Mouse (Mus musculus) gastrocnemius, postnatal 25 days (tissue): ENCODE data around the gene Olfr545. TPM values are rescaled to one million over a fixed set of nuclear protein-coding genes. Genes with fewer than 3 reads are reported as not detected.

Experiments
- DNase-seq: peaks from one replicate; pipeline ENCODE4 v3.0.0; 2022
- total RNA-seq, 2 experiments: library from RNA; stranded (reverse); gene quantifications; 1 replicate in 1 of 2; 2 replicates in 1 of 2; pipeline ENCODE4 v1.2.3; 2021

Olfr545 gene
- total RNA-seq, 2 experiments from 2014 or later = not detected

DNA sequence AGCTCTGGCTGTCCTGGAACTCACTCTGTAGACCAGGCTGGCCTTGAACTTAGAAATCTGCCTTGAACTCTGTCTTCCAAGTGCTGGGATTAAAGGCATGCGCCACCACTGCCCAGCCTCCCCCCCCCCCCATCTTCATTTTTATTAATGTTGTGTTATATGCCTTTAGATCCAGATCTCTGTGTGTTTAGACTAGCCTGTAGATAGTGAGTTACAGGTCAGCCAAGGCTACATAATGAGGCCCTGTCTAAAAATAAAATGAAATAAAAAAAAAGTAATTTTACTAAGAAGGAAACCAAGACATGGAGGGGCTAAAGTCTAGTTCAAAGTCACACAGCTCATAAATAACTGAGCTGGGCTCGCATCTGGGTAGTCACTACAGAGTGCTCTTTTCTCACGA is 20.4 kb downstream of the Olfr545 start:
- no peak for DNase-seq

DNA sequence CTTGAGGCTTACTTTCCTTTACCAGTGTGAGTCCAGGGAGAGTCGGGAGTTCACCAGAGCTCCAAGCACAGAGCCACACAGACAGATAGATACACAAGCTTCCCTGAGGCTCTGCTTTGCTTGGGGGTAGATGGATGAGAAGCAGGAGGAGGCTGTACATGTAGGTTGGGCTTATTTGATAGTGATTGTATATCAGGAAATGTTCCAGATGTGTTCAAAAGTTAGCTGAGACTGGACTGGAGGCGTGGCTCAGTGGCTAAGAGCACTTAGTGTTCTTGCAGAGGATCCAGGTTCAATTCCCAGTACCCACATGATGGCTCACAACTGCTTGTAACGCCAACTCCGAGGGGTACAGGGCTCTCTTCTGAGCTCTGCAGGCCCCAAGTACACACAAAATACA is 20.9 kb downstream of the Olfr545 start:
- DNase-seq = no peak

- DNase-seq = no peak
Measured at GRCm38 (mm10) chr7:102477377-102477776, 22.0 kb downstream of the Olfr545 start.

- no peak for DNase-seq
Measured at GRCm38 (mm10) chr7:102476601-102477000, 22.8 kb downstream of the Olfr545 start.

DNA sequence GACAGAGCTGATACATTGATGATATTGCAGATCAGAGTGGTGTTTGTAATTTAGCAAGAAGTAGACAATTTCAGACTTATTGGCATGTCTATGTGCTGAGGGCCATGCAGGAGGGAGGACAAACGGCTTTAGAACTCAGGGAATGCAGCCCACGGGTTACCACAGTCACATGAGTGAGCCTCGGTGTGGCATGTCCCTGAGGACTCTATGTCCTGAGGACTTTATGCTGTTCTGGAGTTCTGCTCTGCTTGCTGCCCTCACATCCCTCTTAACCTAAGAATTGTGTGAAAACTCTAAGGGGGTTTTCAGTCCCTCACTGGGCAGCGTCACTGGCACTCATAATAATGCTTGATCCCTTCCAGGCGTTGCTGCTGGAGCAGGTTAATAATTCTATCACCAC is 26.7 kb downstream of the Olfr545 start:
- no peak for DNase-seq

DNA sequence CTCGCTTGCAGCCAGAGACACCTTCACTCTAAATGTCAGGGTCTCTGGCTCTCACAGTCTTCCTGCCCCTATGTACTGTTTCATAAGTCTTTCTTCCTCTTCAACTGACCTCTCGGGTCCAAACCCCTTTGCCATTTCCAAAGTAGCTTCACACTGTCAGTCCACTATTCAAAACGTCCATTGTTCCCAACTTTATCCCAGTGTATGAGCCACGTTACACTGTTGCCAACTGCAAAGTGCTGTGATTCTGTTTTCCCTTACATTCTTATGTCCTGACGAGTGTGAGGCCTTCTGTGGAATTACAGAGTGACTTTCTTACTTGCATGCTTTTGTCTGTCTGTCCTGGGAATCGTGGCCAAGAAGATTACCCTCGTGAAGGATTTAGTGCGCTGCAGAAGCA is 31.8 kb downstream of the Olfr545 start:
- DNase-seq = no peak

DNA sequence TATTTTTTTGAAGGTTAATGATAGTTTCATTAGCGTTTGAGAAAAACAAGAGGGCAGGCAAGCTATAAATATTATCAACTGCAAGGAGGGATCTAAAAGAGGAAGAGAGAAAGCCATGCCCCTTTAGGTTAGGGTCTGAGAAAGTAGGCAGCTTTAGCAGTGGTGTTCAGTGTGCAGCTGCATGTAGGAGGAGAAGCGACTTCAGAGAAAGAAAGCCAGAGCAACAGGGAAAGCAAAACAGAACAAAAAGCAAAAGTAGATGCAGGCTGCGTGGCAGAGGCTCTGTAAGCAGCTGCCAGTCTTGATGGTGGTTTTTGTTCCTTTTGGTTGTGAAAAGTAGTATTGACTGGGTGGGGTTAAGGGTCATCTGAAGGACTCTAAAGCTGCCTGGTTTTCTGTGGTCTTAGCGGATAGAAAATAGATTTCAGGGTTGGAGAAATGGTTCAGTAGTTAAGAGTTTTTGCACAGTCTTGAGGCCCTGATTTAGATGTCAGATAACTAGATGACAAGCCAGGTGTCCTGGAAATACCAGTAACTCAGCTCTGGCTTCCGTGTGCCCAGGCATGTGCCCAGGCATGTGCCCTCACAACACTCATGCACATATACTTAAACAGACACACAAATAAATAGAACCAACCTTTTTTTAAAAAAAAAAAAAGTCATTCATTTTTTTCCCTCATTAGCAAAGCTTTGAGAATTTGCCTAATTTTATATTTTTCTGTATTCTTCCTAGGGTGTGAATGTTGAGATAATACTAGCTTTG is 40.6 kb downstream of the Olfr545 start:
- no peak for DNase-seq

- DNase-seq = no peak
Measured at GRCm38 (mm10) chr7:102446438-102446837, 52.9 kb downstream of the Olfr545 start.

GRCm38 (mm10) chr7:102444301-102444700 is 55.1 kb downstream of the Olfr545 start:
- no peak for DNase-seq

GRCm38 (mm10) chr7:102442432-102442831 is 56.9 kb downstream of the Olfr545 start:
- no peak for DNase-seq

- DNase-seq = peak; percentile 93
Measured at GRCm38 (mm10) chr7:102441657-102442391, 57.5 kb downstream of the Olfr545 start, which contains the start of gene Rrm1. Gene Rrm1 (plus strand): TSS chr7:102441695.

Other genes starting within 250 kb of the Olfr545 start
- 10 to 100 TPM; 14.6 to 15.5 TPM for gene Rhog, start 243.5 kb downstream of the Olfr545 start, total RNA-seq
- 100 to 1,000 TPM; 169 to 171 TPM for gene Stim1, start 231.8 kb downstream of the Olfr545 start, total RNA-seq
- gene Rrm1, start 57.9 kb downstream of the Olfr545 start, total RNA-seq = 10 to 100 TPM; 12.1 to 12.6 TPM
- not detected for gene Olfr543, start 17.9 kb downstream of the Olfr545 start, total RNA-seq
- not detected for gene Olfr544, start 11.3 kb downstream of the Olfr545 start, total RNA-seq
- gene Olfr547, start 35.2 kb upstream of the Olfr545 start, total RNA-seq = not detected
- gene Olfr548-ps1, start 41.3 kb upstream of the Olfr545 start, total RNA-seq = not detected
- not detected for gene Olfr549, start 50.3 kb upstream of the Olfr545 start, total RNA-seq
- gene Trim21, start 65.9 kb upstream of the Olfr545 start, total RNA-seq = 1 to 10 TPM; 2.8 to 3.8 TPM
- under 1 TPM in 1 of 2 experiments, not detected in 1; 0.16 TPM for gene Olfr550, start 71.9 kb upstream of the Olfr545 start, total RNA-seq
- gene Olfr551, start 92.3 kb upstream of the Olfr545 start, total RNA-seq = not detected
- under 1 TPM; 0.10 to 0.11 TPM for gene Olfr552, start 98.2 kb upstream of the Olfr545 start, total RNA-seq
- gene Olfr553, start 118.6 kb upstream of the Olfr545 start, total RNA-seq = not detected
- not detected for gene Olfr554, start 138.9 kb upstream of the Olfr545 start, total RNA-seq
- gene Olfr555, start 159.2 kb upstream of the Olfr545 start, total RNA-seq = not detected
- not detected for gene Olfr556, start 165.3 kb upstream of the Olfr545 start, total RNA-seq
- gene Trim68, start 187.8 kb upstream of the Olfr545 start, total RNA-seq = 1 to 10 TPM; 4.0 to 4.1 TPM
- not detected for gene Olfr557, start 196.3 kb upstream of the Olfr545 start, total RNA-seq
- gene Olfr558, start 202.6 kb upstream of the Olfr545 start, total RNA-seq = 1 to 10 TPM; 1.4 to 1.8 TPM
- under 1 TPM in 1 of 2 experiments, not detected in 1; 0.31 TPM for gene Olfr33, start 219.5 kb upstream of the Olfr545 start, total RNA-seq
- gene Olfr559, start 227.9 kb upstream of the Olfr545 start, total RNA-seq = not detected